In the genomic region with DNA sequence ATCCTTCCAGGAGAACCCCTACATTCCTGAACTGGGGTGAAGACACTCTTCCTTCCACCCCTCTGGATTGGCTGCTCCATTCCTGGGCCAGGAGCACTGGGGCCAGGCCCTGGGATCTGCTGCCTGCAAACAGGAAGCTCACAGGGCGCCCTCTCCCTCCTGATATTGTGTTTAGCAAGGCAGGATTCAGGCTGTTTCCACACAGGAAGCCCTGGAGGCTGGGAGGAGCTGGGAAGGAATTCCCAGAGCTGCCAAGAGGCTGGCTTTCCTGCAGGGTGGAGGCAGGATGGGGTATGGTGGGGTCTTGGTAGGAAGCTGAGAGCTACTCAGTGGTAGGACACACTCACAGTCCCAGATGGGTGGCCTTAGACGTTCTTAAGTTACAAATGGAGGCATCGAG, we compare ENCODE assay signal across 9 mouse cellular contexts. TPM values are rescaled to one million over a fixed set of nuclear protein-coding genes. Genes with fewer than 3 reads are reported as not detected.
DNase-seq lines count a peak whose midpoint lies in the region; ATAC-seq and TF ChIP-seq lines count a peak whose summit lies in the region.
"Had no signal": no experiment of that assay in that cellular context is flagged by ENCODE, and none has a peak within 500 bp of the region (broad histone marks: within the 10 kb centered on the region; RNA-seq: fewer than 3 reads in every experiment).

No protein-coding gene starts in this region.

- H3K27me3 ChIP-seq in lung, embryonic 14.5 days (ENCODE audit: insufficient read depth, low read length): no peaks in the 10 kb centered on the region

- ATAC-seq in lung, embryonic 14.5 days (ENCODE audit: insufficient read depth): peak; percentile 84

- H3K27ac ChIP-seq in lung, embryonic 14.5 days (ENCODE audit: low read depth): peak overlapping the region; percentile 14
- H3K27ac ChIP-seq: macrophage had no signal

- H3K4me1 ChIP-seq in lung, embryonic 14.5 days (ENCODE audit: insufficient read depth): no peaks in the 10 kb centered on the region; the same call in 1 of the 2 replicates

- WGBS in lung, embryonic 14.5 days: 27% methylated on average over 3 of the region's 3 CpGs

- H3K4me2 ChIP-seq in lung, embryonic 14.5 days: no peak overlapping the region

- no peaks in the 10 kb centered on the region for H3K36me3 ChIP-seq in lung, embryonic 14.5 days (ENCODE audit: insufficient read depth)

- no peak overlapping the region for H3K4me3 ChIP-seq in lung, embryonic 14.5 days (ENCODE audit: low read depth, low read length)

- TF ChIP-seq CTCF in lung, embryonic 14.5 days (IDR thresholded peaks at IDR 0.05; ENCODE audit: low read depth): peak; percentile 31; the same call in 1 of the 2 replicates

- H3K9ac ChIP-seq in lung, embryonic 14.5 days: no peak overlapping the region

- H3K9me3 ChIP-seq in lung, embryonic 14.5 days (ENCODE audit: low read depth, low read length): no peaks in the 10 kb centered on the region

- DNase-seq in 3134 (ENCODE audit: extremely low read depth, insufficient read length, low spot score): peak; percentile 42
- DNase-seq in brain, adult 2 months (ENCODE audit: low read depth, low spot score): peak; percentile 17
- peak; percentile 99 for DNase-seq in heart, adult 11 months
- DNase-seq in kidney, adult 8-10 months: peak; percentile 69 to 79
- DNase-seq in lung, embryonic 14.5 days: peak; percentile 82
- DNase-seq in right cerebral cortex, postnatal 25 days: no peak
- no peak for DNase-seq in cerebellum, adult 8-10 months
- no peak for DNase-seq in thymus, postnatal 25 days

RNA-seq across cellular contexts. Expression of a gene that starts 38.4 kb away (rescaled TPM):
- polyA plus RNA-seq in lung, embryonic 14.5 days (2014; fragmentation: Nextera tagmentation; extraction: Ambion mirVana): 2.2 and 2.3 TPM in 2 replicates
- polyA plus RNA-seq: macrophage had no signal

Comparison
In these comparisons a context has a peak if more than half of its experiments do, and no peak if none do; other contexts are left out.
1. DNase-seq: peak in 3134 (single experiment), brain, adult 2 months (single experiment), heart, adult 11 months (single experiment), kidney, adult 8-10 months (2 of 2) and lung, embryonic 14.5 days (single experiment); none in right cerebral cortex, postnatal 25 days (single experiment), cerebellum, adult 8-10 months (single experiment) and thymus, postnatal 25 days (single experiment).